Mouse (Mus musculus): Measurements from ENCODE around the gene Rad21l.

DNA sequence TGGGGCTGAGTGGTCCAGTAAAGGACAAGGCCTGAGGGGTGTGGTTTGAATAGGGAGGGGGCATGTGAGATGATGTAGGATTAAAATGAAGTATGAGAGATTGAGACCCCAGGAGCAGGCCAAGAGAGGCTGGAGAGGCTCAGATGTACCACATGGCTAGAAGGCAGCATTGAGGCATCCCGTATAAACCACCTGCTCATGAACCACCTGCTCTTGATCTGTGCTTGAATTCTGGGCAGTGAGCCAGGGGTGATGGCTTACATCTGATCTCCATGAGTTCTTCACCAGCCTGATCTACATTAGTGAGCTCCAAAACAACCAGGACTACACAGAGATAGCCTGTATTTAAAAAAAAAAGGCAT lies 2.6 kb upstream of the Rad21l start:
- TF ChIP-seq HCFC1 (IDR thresholded peaks at IDR 0.05; ENCODE audit: borderline replicate concordance, insufficient read depth, low read length) = no peak
- no peak for TF ChIP-seq MAFK (IDR thresholded peaks at IDR 0.05; ENCODE audit: insufficient read depth, low read depth, low read length)
- TF ChIP-seq CHD2 (IDR thresholded peaks at IDR 0.05; ENCODE audit: low read depth, low read length) = no peak

All from ES-E14 (cell line).